Mouse (Mus musculus) embryonic stem cell, embryonic (primary cell): ENCODE measurements at regions not wholly inside any gene's neighbourhood (a gene's known extent, or its start where the extent isn't known, plus 50 kb on each side); places are given as distances from the start of the nearest gene placed in this dataset.
"Not testable (repeated sequence)": the region's sequence is repeated elsewhere in the genome, so short reads cannot be mapped to it uniquely, and the experiment has no call there.

Experiments used
- CTCF ChIA-PET, 4 experiments: fragments of 300-600 bp in 2 of 4; fragments of 350-600 bp in 2 of 4; sonication (Branson Sonifier 250); formaldehyde crosslinking; loops; one replicate each; lab custom pipeline; 2022; ENCODE audit warnings: inconsistent platforms in 2 of 4; lab: Charles Lee
- POLR2A ChIA-PET, 4 experiments: fragments of 300-600 bp in 2 of 4; fragments of 350-600 bp in 2 of 4; sonication (Branson Sonifier 250); formaldehyde crosslinking; loops; one replicate each; lab custom pipeline; 2022; ENCODE audit warnings: antibody characterized with exemption in 4 of 4, inconsistent platforms in 1 of 4; lab: Charles Lee

DNA sequence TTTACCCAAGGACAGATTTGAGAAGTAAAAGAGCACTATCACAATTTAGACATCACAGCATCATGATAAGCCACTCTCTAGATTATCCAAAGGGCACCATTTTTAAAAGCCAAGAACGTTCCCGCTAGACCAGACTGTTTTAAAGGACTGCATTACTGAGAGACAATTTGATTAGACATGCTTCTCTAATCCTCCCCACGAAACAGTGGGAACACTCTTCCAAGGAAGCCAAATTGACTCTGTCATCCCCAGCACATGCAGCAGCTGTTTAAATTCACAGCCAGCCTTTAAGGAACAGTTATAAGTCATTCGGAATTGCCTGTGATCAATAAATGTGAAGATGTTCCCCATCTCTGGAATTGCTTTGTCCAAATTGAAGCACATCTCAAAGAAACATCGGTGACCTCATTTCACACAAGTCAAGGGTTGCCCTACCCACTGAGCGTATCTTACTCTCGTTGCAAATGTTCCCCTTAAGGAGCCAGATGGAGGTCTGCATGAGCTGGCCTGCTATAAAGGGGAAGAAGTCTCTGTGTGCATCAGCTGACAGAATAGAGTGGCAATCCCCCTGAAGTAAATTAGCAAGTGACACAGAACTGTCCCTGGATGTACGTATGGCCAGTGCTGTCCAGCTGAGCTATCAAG, 393.2 kb downstream of the Pid1 start:
- ChIA-PET POLR2A (interaction anchor here in 1 of 4 experiments (0.6 kb wide), 1 partner anchor 633 kb away, joined by 3 read pairs; no protein-coding TSS in a partner anchor), CTCF (no interaction called here)

GRCm38 (mm10) chr1:83964631-83965030, 399.3 kb downstream of the Pid1 start:
- CTCF ChIA-PET = not testable (repeated sequence)
- POLR2A ChIA-PET = interaction anchor here in 1 of 4 experiments (0.5 kb wide), 1 partner anchor 109 kb away, joined by 4 read pairs; no protein-coding TSS in a partner anchor

GRCm38 (mm10) chr1:83961761-83962160, 402.2 kb downstream of the Pid1 start:
- ChIA-PET CTCF (no interaction called here), POLR2A (no interaction called here)

DNA sequence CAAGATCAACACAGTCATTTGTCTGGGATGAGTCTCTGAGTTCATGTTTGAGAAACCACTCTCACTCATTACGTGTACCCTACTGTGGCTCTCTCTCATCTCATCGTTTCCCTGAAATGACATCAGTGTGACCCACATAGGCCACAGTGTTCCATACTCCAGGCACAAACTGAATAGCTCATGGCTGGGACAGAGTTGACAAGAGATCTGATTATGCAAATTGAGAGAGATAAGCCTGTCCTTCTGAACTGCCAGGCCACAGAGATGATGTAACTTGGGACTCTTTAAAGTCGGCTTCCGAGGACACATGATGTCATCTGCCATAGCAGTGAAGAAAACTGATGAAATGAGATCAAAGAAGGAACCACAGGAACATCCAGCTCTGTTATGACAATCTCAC, 404.2 kb downstream of the Pid1 start:
- POLR2A ChIA-PET = no interaction called here
- CTCF ChIA-PET = no interaction called here

DNA sequence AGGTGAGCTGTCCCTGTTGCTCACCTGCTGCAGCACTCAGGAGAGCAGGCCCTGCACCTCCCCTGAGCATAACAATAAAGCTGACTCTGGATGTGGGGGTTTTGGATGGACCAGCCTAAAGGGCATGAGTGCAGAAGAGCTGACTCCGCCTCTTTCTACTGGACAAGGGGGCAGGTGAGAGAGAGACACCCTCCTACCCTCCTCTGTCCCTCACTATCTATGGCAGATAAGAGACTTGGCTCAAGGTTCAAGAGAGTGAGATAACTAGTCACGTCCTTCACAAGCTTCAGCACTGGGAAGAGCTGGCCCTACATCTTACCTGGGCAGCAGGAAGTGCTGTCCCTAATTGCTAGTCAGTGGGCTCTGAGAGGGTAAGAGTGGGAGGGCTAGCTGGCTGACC, 441.1 kb downstream of the Pid1 start:
- POLR2A ChIA-PET = interaction anchor here in 1 of 4 experiments (0.6 kb wide), 1 partner anchor 768 kb away, joined by 4 read pairs; no protein-coding TSS in a partner anchor
- CTCF ChIA-PET = interaction anchor here in 1 of 4 experiments (0.5 kb wide), 1 partner anchor 337 kb away, joined by 4 read pairs; no protein-coding TSS in a partner anchor

DNA sequence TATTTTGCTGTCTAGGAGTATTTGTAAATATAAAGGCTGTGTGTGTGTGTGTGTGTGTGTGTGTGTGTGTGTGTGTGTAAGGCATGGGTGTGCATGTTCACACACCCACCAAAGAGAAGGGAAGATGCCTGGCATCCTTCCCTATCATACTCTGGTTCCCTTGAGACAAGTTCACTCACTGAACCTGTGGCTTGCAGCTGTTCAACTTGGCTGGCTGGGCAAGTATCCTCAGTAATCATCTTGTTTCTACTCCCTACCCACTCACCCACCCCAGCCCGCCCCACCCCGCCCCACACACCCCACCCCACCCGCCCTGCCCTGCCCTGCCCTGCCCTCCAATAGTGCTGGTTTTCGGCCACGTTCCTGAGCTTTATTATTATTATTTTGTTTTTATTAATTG, 448.5 kb downstream of the Pid1 start:
- ChIA-PET CTCF (interaction anchor here in 1 of 4 experiments (0.6 kb wide), 1 partner anchor 643 kb away, joined by 3 read pairs; no protein-coding TSS in a partner anchor), POLR2A (no interaction called here)

DNA sequence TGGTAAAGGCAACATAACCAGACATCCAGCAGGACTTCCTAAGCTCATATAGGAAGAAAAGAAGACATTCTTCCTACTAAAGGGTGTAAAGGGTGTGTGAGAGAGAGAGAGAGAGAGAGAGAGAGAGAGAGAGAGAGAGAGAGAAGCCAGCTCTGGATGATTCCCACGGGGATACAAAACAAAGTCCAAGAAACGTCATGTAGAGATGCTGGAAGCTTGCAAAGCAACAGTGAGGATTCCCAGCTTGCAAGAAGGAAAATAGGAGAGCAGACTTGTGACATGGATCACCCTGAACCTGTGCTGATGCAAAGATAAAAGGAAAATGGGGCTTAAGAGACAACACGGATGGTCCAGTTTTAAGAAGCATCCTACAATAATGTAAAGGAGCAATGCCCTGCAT, 456.6 kb downstream of the Pid1 start:
- ChIA-PET POLR2A (interaction anchor here in 1 of 4 experiments (0.7 kb wide), 1 partner anchor 1127 kb away, joined by 4 read pairs; no protein-coding TSS in a partner anchor), CTCF (no interaction called here)

- ChIA-PET POLR2A (no interaction called here), CTCF (no interaction called here)
Measured at GRCm38 (mm10) chr1:83906906-83907305, 457.1 kb downstream of the Pid1 start.

GRCm38 (mm10) chr1:83900135-83900534, 463.8 kb downstream of the Pid1 start:
- CTCF ChIA-PET = interaction anchor here in 1 of 4 experiments (0.8 kb wide), 1 partner anchor 219 kb away, joined by 3 read pairs; no protein-coding TSS in a partner anchor

GRCm38 (mm10) chr1:83896650-83897049, 467.3 kb downstream of the Pid1 start:
- CTCF ChIA-PET = no interaction called here
- POLR2A ChIA-PET = no interaction called here

More at GRCm38 (mm10) chr1:83900135-83900534, 463.8 kb downstream of the Pid1 start:
- POLR2A ChIA-PET = no interaction called here

DNA sequence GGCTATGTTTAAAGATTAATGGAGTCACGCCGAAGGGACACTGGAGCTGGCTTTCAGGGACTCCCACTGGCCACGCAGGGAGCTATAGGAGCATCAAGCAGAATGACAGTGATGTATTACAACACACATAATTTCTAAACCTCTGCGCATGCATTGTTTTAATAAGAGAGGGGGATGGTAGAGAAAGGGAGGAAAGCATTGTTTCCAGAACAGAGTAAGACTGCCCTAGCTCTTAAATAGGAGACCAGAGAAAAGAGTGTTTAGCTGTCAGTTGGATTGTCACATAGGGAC, 471.1 kb upstream of the Sphkap start:
- ChIA-PET POLR2A (no interaction called here), CTCF (interaction anchor here in 1 of 4 experiments (0.6 kb wide), 1 partner anchor 68 kb away, joined by 3 read pairs; no protein-coding TSS in a partner anchor)

DNA sequence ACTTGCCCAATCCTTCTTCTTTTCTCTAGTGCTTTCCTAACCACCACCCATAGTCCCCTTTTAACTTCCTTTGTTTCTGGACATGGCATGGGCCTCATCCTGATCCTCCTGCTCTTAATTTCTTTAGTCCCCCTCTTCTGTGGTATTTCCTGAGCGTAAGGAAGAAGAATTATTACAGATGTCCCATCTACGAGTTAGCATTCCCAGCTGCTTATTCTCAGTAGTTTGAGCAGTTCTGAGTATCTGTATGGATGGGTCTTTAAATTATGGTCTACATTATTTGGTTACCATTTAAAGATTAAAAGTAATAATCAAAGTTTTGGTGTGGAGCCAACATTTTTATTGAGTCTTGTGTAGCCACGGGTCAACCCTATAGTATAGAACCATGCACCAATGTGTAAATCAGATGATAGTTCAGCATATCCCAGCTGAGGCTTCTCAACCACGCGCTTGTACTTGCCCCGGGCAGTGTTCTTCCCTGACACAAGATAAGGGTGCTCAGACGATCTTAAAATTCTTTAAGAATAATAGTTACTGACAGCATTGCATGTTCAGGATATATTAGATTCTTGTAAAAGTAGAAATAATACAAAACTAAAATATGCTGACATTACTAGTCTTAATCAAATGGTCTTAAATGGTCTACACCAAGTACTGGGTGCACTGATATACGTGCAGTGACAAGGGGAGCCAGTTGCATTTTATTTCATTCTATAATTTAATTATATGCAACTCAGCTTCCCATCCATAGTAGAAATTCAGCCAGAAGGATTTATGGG, 470.5 kb upstream of the Sphkap start:
- CTCF ChIA-PET = interaction anchor here in 1 of 4 experiments (0.6 kb wide), 1 partner anchor 67 kb away, joined by 3 read pairs; no protein-coding TSS in a partner anchor

DNA sequence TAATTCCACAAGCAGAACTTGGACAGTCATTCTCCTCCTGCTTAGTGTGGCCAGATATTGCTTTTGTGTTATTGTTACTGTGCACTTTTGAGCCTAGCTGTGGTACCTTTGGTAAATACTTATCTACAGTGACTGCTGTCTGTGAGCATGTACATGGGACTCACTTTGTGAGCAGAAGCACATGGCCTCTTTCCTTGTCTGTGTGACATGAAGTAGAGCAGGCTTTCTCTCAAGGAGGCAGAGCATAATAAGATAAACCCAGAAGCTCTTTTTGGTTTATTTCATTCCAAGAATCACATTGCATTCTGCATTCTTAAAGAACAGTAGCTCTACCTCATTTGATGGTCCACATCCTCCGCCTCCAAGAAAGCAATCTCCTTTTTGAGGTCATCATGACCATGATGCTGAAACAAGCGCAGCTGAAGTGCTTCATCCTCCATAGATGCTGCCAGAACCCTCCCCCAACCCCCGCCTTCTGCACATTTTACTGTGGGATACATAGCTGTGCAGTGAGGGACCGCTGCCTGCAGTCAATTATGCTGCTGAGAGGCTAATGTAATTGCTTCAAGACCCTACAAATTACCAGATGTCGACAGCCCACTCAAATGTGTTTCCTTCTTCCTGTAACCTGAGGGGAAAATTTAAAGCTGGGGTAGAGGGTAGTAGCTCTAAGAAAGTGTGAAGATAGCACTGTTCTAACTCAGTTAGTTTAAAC, 463.0 kb upstream of the Sphkap start:
- ChIA-PET POLR2A (no interaction called here), CTCF (no interaction called here)

More for the DNA sequence above, 470.5 kb upstream of the Sphkap start:
- POLR2A ChIA-PET = no interaction called here

DNA sequence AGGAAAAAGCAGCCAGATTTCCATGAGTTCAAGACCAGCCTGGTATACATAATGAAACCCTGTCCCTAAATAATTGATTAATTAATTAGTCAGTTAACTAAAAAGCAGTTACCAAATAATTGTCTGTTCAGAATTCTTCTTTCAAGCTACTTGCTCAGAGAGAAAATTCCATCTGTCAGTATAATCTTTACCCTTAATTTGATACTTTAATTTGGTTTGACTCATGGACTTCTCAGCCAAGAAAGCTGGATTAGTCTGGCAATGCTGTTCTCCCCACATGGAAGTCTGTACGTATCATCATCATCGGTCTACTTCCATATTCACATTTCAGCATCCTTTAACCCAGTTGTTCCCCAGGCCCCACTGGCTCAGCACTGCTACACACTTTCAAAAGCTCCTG, 461.0 kb upstream of the Sphkap start:
- POLR2A ChIA-PET = no interaction called here
- CTCF ChIA-PET = no interaction called here

DNA sequence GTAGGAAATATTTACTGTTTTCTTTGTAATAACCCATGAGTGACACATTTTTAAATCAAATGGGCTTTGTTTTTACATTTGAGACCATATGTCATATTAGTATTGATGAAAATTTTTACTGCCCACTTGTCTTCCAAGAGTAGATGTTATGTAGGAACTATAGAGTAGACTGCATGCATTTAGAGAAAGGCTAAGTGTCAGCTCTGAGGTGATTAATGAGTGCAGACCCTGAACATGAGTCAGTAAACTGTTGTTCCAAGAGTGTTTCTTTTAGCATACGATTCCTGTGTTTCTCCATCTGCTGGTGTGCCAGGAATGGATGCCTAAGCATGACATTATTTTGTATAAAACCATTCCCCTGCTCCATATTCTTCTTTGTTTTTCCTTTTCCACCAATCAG, 454.5 kb upstream of the Sphkap start:
- POLR2A ChIA-PET = no interaction called here
- CTCF ChIA-PET = no interaction called here

DNA sequence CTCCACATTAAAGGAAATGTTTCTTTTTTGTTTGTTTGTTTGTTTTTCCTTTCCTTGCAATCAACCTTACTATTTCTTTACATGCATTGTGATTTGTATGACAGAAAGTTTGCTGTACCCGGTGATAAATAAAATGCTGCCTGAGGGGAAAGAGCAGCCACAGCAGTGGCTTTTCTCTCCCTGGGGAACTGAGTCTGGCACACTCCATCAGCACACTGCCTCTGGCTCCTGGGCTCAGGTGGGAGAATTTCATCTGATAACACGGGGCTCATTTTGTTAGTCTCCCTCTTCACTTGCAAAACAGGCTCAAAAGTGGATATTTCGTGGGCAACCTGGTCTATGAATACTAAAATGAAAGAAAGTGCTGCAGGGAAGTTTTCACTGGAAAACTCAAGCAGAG, 454.1 kb upstream of the Sphkap start:
- ChIA-PET CTCF (no interaction called here), POLR2A (no interaction called here)

- CTCF ChIA-PET = no interaction called here
Measured at GRCm38 (mm10) chr1:83859732-83860424, 451.9 kb upstream of the Sphkap start.

DNA sequence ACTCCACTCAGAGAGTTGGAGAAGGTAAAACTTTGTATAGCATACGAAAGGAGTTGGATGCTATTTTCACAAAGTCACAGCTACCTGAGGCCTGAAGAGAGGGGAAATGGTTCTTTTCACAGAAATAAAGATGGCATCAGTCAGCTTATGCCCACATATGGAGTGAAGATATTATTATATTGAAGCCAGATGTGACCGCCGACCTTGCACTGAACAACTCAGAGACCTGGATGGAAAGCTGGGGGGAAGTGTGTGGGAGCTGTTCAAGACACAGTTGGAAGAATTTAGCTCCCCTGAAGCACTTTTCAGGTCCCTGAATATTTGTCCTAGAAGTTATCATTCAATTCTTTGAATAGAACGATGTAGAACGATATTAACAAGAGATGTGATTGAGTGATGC, 446.0 kb upstream of the Sphkap start:
- POLR2A ChIA-PET = interaction anchor here in 1 of 4 experiments (0.5 to 0.7 kb wide), 2 partner anchors 64 to 353 kb away, joined by 3 read pairs; no protein-coding TSS in a partner anchor

More at GRCm38 (mm10) chr1:83859732-83860424, 451.9 kb upstream of the Sphkap start:
- POLR2A ChIA-PET = no interaction called here

GRCm38 (mm10) chr1:83851081-83851480, 443.1 kb upstream of the Sphkap start:
- ChIA-PET POLR2A (interaction anchor here in 1 of 4 experiments (0.8 kb wide), 1 partner anchor 145 kb away, joined by 3 read pairs; no protein-coding TSS in a partner anchor), CTCF (no interaction called here)

More for the DNA sequence above, 446.0 kb upstream of the Sphkap start:
- CTCF ChIA-PET = no interaction called here
